Mouse (Mus musculus): ENCODE results near the gene Gdi1.

- no peak for TF ChIP-seq CTCF (IDR thresholded peaks at IDR 0.05; ENCODE audit: low read depth, low read length)
- TF ChIP-seq POLR2A (IDR thresholded peaks at IDR 0.05; ENCODE audit: borderline replicate concordance, low read depth, low read length), result no peak
Observed at GRCm38 (mm10) chrX:74282395-74283091, 22.3 kb upstream of the Gdi1 start.
